Mouse (Mus musculus): ENCODE results near the gene Nlrp14.
A peak's percentile ranks its signal among the peaks of the same experiment; 100 is the strongest.
"Not testable (repeated sequence)": the region's sequence is repeated elsewhere in the genome, so short reads cannot be mapped to it uniquely, and the experiment has no call there.

The Nlrp14 gene

DNA sequence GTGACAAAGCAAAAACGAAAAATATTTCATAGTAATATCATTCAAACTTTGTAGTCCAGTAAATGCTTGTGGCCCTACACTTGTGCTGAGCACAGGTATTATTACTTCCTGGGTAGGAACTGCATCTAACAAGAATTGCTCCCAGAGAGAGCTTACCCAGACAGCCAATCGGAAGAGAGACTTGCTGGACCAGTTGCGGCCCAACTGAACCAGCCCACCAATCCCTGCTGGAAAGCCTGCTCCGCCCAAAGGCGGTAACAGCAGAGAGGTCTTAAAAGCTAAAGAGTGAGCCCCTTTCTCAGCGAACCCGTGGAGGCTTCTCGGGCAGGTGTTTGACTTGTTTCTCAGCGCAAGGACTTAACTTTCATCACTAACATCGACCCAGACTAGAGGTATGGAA, at the start of gene Nlrp14:
Nlrp14 (plus strand) TSS at position 301 of the 400 bp plus-strand sequence.
- DNase-seq (ENCODE audit: low spot score): no peak

- DNase-seq (ENCODE audit: low spot score): not testable (repeated sequence)
These were observed 35.8 kb upstream of the Nlrp14 start, which contains the start of gene Olfr715 for GRCm38 (mm10) chr7:107130983-107131382. Olfr715 (minus strand) TSS chr7:107131083.

- DNase-seq (ENCODE audit: low spot score): not testable (repeated sequence)
These were observed 28.8 kb upstream of the Nlrp14 start, which contains the start of gene Olfr716 for GRCm38 (mm10) chr7:107138027-107138426. Olfr716 (plus strand) TSS chr7:107138327.

GRCm38 (mm10) chr7:107180406-107180805, 13.6 kb downstream of the Nlrp14 start:
- DNase-seq (ENCODE audit: low spot score): peak; percentile 5

DNA sequence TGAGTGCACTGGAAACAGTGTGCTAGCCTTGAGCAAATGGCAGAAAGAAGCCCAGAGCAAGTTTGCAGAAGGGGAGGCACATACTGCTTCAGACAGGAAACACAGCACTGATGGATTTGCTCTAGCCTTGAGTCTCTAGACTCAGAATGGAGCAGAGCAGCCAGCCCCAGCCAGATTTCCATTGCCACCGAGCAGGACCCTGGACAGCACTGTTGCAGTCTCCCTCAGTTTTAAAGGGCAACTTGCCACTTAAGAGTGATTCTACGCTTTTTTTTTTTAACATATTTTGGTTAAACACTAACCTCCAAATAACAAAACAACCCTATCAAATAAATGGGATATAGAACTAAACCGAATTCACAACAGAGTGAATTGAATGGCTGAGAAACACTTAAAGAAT, 35.0 kb downstream of the Nlrp14 start:
- peak; percentile 33 for DNase-seq (ENCODE audit: low spot score)

DNA sequence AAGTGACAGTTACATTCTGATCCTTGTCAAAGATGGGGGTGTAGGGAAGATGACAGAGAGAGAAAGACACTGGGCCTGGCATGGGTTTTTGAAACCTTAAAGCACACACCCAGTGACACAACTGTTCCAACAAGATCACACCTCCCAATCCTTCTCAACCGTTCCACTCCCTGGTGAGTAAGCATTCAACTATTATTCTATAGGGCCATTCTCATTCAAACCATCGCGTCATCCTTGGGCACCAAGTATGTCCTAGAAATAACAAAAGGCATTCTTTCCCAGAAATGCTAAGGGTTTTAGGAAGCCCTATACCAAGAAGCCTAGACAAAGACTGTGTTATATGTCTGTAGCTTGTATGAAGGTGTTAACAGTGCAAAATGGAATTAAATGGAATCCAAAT, 41.1 kb downstream of the Nlrp14 start:
- no peak for DNase-seq (ENCODE audit: low spot score)

- peak; percentile 36 for DNase-seq (ENCODE audit: low spot score)
These were observed 42.5 kb downstream of the Nlrp14 start, which contains the start of gene Rbmxl2 for GRCm38 (mm10) chr7:107209204-107209860. Rbmxl2 (plus strand) TSS chr7:107209445.

- peak; percentile 5 for DNase-seq (ENCODE audit: low spot score)
These were observed 43.4 kb downstream of the Nlrp14 start for GRCm38 (mm10) chr7:107210126-107210576.

DNA sequence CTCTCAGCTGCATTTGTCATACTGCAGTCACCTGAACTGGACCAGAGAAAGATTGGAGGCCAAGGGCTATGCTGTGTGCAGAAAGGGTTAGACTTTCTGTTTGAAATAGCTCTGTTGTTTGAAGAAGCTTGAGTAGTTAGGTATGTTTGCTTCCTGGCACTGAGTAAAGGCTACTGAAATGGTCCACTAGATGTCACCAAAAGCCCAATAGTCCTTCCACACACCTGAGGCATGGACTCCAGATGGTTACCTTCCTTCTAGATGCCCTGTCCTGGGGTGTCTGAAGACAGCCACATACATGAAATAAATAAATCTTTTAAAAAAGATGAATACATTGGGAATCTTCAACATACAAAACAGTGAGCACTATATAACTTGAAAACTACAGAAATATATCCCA, 48.9 kb downstream of the Nlrp14 start:
- peak; percentile 34 for DNase-seq (ENCODE audit: low spot score)

GRCm38 (mm10) chr7:107216845-107217244, 50.1 kb downstream of the Nlrp14 start:
- no peak for DNase-seq (ENCODE audit: low spot score)

- DNase-seq (ENCODE audit: low spot score): no peak
These were observed 70.1 kb downstream of the Nlrp14 start for GRCm38 (mm10) chr7:107236854-107237253.

GRCm38 (mm10) chr7:107237498-107237897, 70.7 kb downstream of the Nlrp14 start:
- no peak for DNase-seq (ENCODE audit: low spot score)

DNA sequence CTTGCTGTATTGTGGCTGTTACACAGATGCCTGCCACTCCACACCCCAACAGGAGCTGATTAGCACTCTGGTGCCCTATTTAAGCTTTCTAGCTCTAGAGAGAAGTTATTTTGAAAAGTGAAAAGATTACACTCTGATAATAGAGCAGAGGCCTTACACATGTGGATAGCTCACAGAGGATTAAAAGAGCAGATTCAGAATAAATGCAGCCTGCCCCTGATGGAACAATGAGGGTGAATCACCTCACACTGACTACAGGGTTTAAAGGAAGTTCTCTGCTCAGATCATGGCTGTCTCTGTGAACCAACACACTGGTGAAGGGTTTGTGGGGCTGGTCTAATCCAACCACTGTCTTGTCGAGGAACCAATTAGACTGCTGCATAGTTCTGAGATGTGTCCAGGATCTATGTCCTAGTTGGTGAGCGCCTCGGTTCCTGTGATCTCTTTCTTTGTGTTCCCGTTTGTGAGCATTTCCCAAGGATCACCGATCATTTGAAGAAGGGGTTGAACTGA, 74.6 kb downstream of the Nlrp14 start:
- DNase-seq (ENCODE audit: low spot score): no peak

All from embryo, embryonic 10 days (tissue).